Mouse (Mus musculus): ENCODE results near the gene Tgfa. TPM values are rescaled to one million over a fixed set of nuclear protein-coding genes. Genes with fewer than 3 reads are reported as not detected.

Tgfa gene
- total RNA-seq (2012; rRNA removed), result 2.2 and 3.1 TPM in 2 replicates

DNA sequence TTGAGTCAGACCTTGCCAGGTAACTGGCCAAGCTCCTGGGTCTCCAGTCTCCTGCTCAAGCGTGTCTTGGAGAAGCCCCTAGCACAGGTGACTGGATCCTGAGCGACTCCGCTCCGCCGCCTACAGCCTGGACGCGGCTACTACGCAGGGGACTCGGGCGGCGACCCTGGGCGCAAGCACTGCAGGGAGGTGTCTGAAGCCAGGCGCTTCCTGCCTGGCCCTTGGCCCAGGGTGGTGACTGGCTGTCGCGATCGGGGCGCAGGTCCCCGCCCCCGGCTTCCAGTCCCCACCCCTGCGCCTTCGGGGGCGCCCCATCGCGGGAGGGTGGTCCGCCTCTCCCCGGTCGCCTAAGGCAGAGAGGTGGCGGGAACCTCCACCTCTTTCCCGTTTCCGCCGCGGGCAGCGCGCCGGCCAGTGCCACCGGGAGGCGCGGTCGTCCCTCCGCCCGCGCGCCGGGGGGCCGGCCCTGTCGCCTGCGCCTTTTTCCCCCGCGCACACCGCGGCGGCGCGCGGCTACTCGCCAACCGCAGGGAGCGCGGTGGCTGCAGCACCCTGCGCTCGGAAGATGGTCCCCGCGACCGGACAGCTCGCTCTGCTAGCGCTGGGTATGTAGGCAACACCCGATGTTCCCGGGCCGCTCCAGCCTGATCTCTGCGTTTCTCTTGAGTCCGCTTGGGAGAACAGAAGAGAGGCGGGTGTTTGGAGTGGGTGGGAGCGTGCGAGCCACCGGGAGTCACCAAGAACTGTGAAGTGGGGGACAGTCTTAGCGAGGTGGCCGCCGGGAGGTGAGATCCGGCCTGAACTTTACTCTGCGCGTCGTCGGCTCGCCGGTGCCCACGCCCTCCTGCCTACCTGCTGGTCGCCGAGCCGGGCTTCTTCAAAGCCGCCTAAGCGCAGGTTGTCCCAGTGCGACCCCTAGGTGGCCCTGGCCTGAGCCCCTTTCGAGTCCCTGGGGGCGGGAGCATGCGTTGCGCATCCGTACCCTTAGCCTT, at the start of gene Tgfa:
Tgfa (plus strand) TSS at position 283 of the 992 bp plus-strand sequence.
- TF ChIP-seq ZNF384 (IDR thresholded peaks at IDR 0.05; ENCODE audit: low read depth, low read length) (no peak), HCFC1 (IDR thresholded peaks at IDR 0.05; ENCODE audit: borderline replicate concordance, insufficient read depth, low read length) (no peak), ZC3H11A (IDR thresholded peaks at IDR 0.05; ENCODE audit: borderline replicate concordance, low read depth, low read length) (no peak)
- no peaks in the 10 kb centered on the region for H3K9me3 ChIP-seq (ENCODE audit: control insufficient read depth, insufficient read depth, low read depth, low read length)
- in situ Hi-C loops (cut with MboI; ENCODE audit: low sequenced_read_pairs in 2 of 2, unreplicated experiment in 2 of 2), result no loop called here
- H3K36me3 ChIP-seq (ENCODE audit: control insufficient read depth, insufficient read depth, low read length, poor library complexity, severe bottlenecking), result no peaks in the 10 kb centered on the region
- H3K27ac ChIP-seq (ENCODE audit: insufficient read depth, low read depth, low read length, poor library complexity, severe bottlenecking), result no peak within 1 kb of the TSS
- peak; percentile 44 for DNase-seq (ENCODE audit: low read depth, low spot score)
- H3K4me1 ChIP-seq (ENCODE audit: control insufficient read depth in 2 of 2, insufficient read depth in 2 of 2, low read length in 2 of 2, poor library complexity in 1 of 2), result peaks cover 0 to 2% of the 10 kb centered on the region in 2 experiments; a peak in 2 of 4 replicates
- H3K4me3 ChIP-seq (ENCODE audit: insufficient read depth in 1 of 2, low read depth in 1 of 2, low read length in 2 of 2, poor library complexity in 1 of 2, severe bottlenecking in 1 of 2), result peak within 1 kb of the TSS; percentile 78 to 95
- peak within 1 kb of the TSS; percentile 50 for H3K9ac ChIP-seq (ENCODE audit: insufficient read depth, low read depth, low read length, poor library complexity, severe bottlenecking)

- in situ Hi-C loops (cut with MboI; ENCODE audit: low sequenced_read_pairs in 2 of 2, unreplicated experiment in 2 of 2), result loop anchor here in 1 of 2 experiments (25.0 kb wide), 1 partner anchor 214 kb away; the partner anchor contains the start of genes Fam136a and Snrpg
- Histone ChIP-seq H3K4me3 (ENCODE audit: insufficient read depth in 1 of 2, low read depth in 1 of 2, low read length in 2 of 2, poor library complexity in 1 of 2, severe bottlenecking in 1 of 2) (no peak overlapping the region), H3K4me1 (ENCODE audit: control insufficient read depth in 2 of 2, insufficient read depth in 2 of 2, low read length in 2 of 2, poor library complexity in 1 of 2) (no peaks in the 10 kb centered on the region), H3K9ac (ENCODE audit: insufficient read depth, low read depth, low read length, poor library complexity, severe bottlenecking) (no peak overlapping the region), H3K36me3 (ENCODE audit: control insufficient read depth, insufficient read depth, low read length, poor library complexity, severe bottlenecking) (no peaks in the 10 kb centered on the region), H3K27ac (ENCODE audit: insufficient read depth, low read depth, low read length, poor library complexity, severe bottlenecking) (no peak overlapping the region), H3K9me3 (ENCODE audit: control insufficient read depth, insufficient read depth, low read depth, low read length) (no peaks in the 10 kb centered on the region)
- DNase-seq (ENCODE audit: low read depth, low spot score), result no peak
- TF ChIP-seq MAFK (IDR thresholded peaks at IDR 0.05; ENCODE audit: insufficient read depth, low read depth, low read length), result no peak
- TF ChIP-seq CHD2 (IDR thresholded peaks at IDR 0.05; ENCODE audit: low read depth, low read length), result no peak
- no peak for TF ChIP-seq ZC3H11A (IDR thresholded peaks at IDR 0.05; ENCODE audit: borderline replicate concordance, low read depth, low read length)
- TF ChIP-seq HCFC1 (IDR thresholded peaks at IDR 0.05; ENCODE audit: borderline replicate concordance, insufficient read depth, low read length), result no peak
- TF ChIP-seq ZNF384 (IDR thresholded peaks at IDR 0.05; ENCODE audit: low read depth, low read length), result no peak
These were observed 46.5 kb upstream of the Tgfa start for GRCm38 (mm10) chr6:86148518-86148917.

DNA sequence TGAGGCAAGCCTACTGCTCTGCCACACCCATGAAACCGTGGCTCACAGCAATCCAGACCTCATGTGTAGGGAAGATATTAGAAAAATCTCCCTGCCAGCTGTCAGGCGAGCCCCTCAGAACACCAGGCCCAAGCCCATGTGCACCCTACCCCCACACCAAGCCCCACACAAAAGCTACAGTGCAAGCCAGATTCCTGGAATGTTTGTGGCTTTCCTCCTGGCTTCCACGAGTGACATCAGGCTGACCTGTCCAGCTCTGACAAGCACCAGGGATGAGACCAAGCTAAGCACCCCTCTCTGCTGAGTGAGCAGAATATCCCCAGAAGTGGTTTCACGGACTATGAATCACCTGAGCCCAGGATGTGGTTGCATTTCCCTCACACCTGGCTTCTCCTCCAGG, 46.0 kb upstream of the Tgfa start:
- TF ChIP-seq HCFC1 (IDR thresholded peaks at IDR 0.05; ENCODE audit: borderline replicate concordance, insufficient read depth, low read length), result no peak
- TF ChIP-seq MAFK (IDR thresholded peaks at IDR 0.05; ENCODE audit: insufficient read depth, low read depth, low read length), result no peak
- no peak for TF ChIP-seq CHD2 (IDR thresholded peaks at IDR 0.05; ENCODE audit: low read depth, low read length)
- in situ Hi-C loops (cut with MboI; ENCODE audit: low sequenced_read_pairs in 2 of 2, unreplicated experiment in 2 of 2), result loop anchor here in 1 of 2 experiments (25.0 kb wide), 1 partner anchor 213 kb away; the partner anchor contains the start of genes Fam136a and Snrpg
- H3K9me3 ChIP-seq (ENCODE audit: control insufficient read depth, insufficient read depth, low read depth, low read length), result no peaks in the 10 kb centered on the region
- H3K36me3 ChIP-seq (ENCODE audit: control insufficient read depth, insufficient read depth, low read length, poor library complexity, severe bottlenecking), result no peaks in the 10 kb centered on the region
- no peaks in the 10 kb centered on the region for H3K4me1 ChIP-seq (ENCODE audit: control insufficient read depth in 2 of 2, insufficient read depth in 2 of 2, low read length in 2 of 2, poor library complexity in 1 of 2)
- no peak for DNase-seq (ENCODE audit: low read depth, low spot score)
- H3K27ac ChIP-seq (ENCODE audit: insufficient read depth, low read depth, low read length, poor library complexity, severe bottlenecking), result no peak overlapping the region
- no peak overlapping the region for H3K9ac ChIP-seq (ENCODE audit: insufficient read depth, low read depth, low read length, poor library complexity, severe bottlenecking)
- no peak overlapping the region for H3K4me3 ChIP-seq (ENCODE audit: insufficient read depth in 1 of 2, low read depth in 1 of 2, low read length in 2 of 2, poor library complexity in 1 of 2, severe bottlenecking in 1 of 2)

GRCm38 (mm10) chr6:86152676-86153075, 42.3 kb upstream of the Tgfa start:
- in situ Hi-C loops (cut with MboI; ENCODE audit: low sequenced_read_pairs in 2 of 2, unreplicated experiment in 2 of 2), result no loop called here
- no peak overlapping the region for H3K27ac ChIP-seq (ENCODE audit: insufficient read depth, low read depth, low read length, poor library complexity, severe bottlenecking)
- no peaks in the 10 kb centered on the region for H3K36me3 ChIP-seq (ENCODE audit: control insufficient read depth, insufficient read depth, low read length, poor library complexity, severe bottlenecking)
- H3K9ac ChIP-seq (ENCODE audit: insufficient read depth, low read depth, low read length, poor library complexity, severe bottlenecking), result no peak overlapping the region
- H3K9me3 ChIP-seq (ENCODE audit: control insufficient read depth, insufficient read depth, low read depth, low read length), result no peaks in the 10 kb centered on the region
- DNase-seq (ENCODE audit: low read depth, low spot score), result no peak
- H3K4me1 ChIP-seq (ENCODE audit: control insufficient read depth in 2 of 2, insufficient read depth in 2 of 2, low read length in 2 of 2, poor library complexity in 1 of 2), result no peaks in the 10 kb centered on the region
- H3K4me3 ChIP-seq (ENCODE audit: insufficient read depth in 1 of 2, low read depth in 1 of 2, low read length in 2 of 2, poor library complexity in 1 of 2, severe bottlenecking in 1 of 2), result no peak overlapping the region
- TF ChIP-seq ZC3H11A (IDR thresholded peaks at IDR 0.05; ENCODE audit: borderline replicate concordance, low read depth, low read length) (no peak), ZNF384 (IDR thresholded peaks at IDR 0.05; ENCODE audit: low read depth, low read length) (no peak), MAFK (IDR thresholded peaks at IDR 0.05; ENCODE audit: insufficient read depth, low read depth, low read length) (no peak), CHD2 (IDR thresholded peaks at IDR 0.05; ENCODE audit: low read depth, low read length) (no peak), HCFC1 (IDR thresholded peaks at IDR 0.05; ENCODE audit: borderline replicate concordance, insufficient read depth, low read length) (no peak)

All from ES-E14 (cell line).